Mouse (Mus musculus): ENCODE data around the gene Dppa3. TPM values are rescaled to one million over a fixed set of nuclear protein-coding genes. Genes with fewer than 3 reads are reported as not detected.
A peak's percentile ranks its signal among the peaks of the same experiment; 100 is the strongest.

The Dppa3 gene
- total RNA-seq, 2 experiments from 2014 or later: not detected

- intact Hi-C loops (cut with DNase I): no loop called here
- no peak for DNase-seq
Observed at GRCm38 (mm10) chr6:122663596-122664206, 37.5 kb downstream of the Dppa3 start.

- intact Hi-C loops (cut with DNase I): no loop called here
- DNase-seq: peak; percentile 16 to 26
Observed at GRCm38 (mm10) chr6:122665866-122666265, 39.7 kb downstream of the Dppa3 start.

GRCm38 (mm10) chr6:122667715-122668114 is 41.5 kb downstream of the Dppa3 start:
- intact Hi-C loops (cut with DNase I): no loop called here
- DNase-seq: no peak

- intact Hi-C loops (cut with DNase I): loop anchor here (1.0 kb wide), 2 partner anchors 51 to 117 kb away; no protein-coding TSS in a partner anchor
- DNase-seq: no peak
Observed at GRCm38 (mm10) chr6:122668823-122669222, 42.6 kb downstream of the Dppa3 start.

- intact Hi-C loops (cut with DNase I): loop anchor here (1.0 to 5.0 kb wide), 3 partner anchors 51 to 198 kb away; no protein-coding TSS in a partner anchor
- peak; percentile 89 to 94 for DNase-seq
Observed at GRCm38 (mm10) chr6:122669406-122670200, 43.4 kb downstream of the Dppa3 start.

GRCm38 (mm10) chr6:122670201-122670551 is 44.0 kb downstream of the Dppa3 start:
- no peak for DNase-seq
- intact Hi-C loops (cut with DNase I): loop anchor here (5.0 kb wide), 1 partner anchor 197 kb away; no protein-coding TSS in a partner anchor

- DNase-seq: no peak
- intact Hi-C loops (cut with DNase I): loop anchor here (5.0 kb wide), 1 partner anchor 196 kb away; no protein-coding TSS in a partner anchor
Observed at GRCm38 (mm10) chr6:122670841-122671240, 44.6 kb downstream of the Dppa3 start.

GRCm38 (mm10) chr6:122672746-122673145 is 46.5 kb downstream of the Dppa3 start:
- intact Hi-C loops (cut with DNase I): loop anchor here (5.0 kb wide), 1 partner anchor 195 kb away; no protein-coding TSS in a partner anchor
- no peak for DNase-seq

Other genes with a start within 250 kb of the Dppa3 start
- gene Rimklb, start 127.6 kb upstream of the Dppa3 start, total RNA-seq (2021): under 1 TPM in 1 of 2 experiments, not detected in 1; 0.45 TPM
- 100 to 1,000 TPM in 1 of 2 experiments, 10 to 100 TPM in 1; 93.3 to 120 TPM for gene Mfap5, start 120.6 kb upstream of the Dppa3 start, total RNA-seq (2021)
- gene Aicda, start 72.6 kb upstream of the Dppa3 start, total RNA-seq (2021): not detected
- gene Apobec1, start 24.0 kb upstream of the Dppa3 start, total RNA-seq (2021): 1 to 10 TPM; 6.4 to 6.9 TPM
- gene Gdf3, start 16.3 kb upstream of the Dppa3 start, total RNA-seq (2021): not detected
- gene Nanog, start 81.1 kb downstream of the Dppa3 start, total RNA-seq (2021): not detected
- 1 to 10 TPM; 2.1 to 2.5 TPM for gene Slc2a3, start 175.2 kb downstream of the Dppa3 start, total RNA-seq (2021)
- 10 to 100 TPM; 28.5 to 32.8 TPM for gene Foxj2, start 193.5 kb downstream of the Dppa3 start, total RNA-seq (2021)
- gene C3ar1, start 229.8 kb downstream of the Dppa3 start, total RNA-seq (2021): 1 to 10 TPM; 2.9 to 3.2 TPM
- 10 to 100 TPM; 27.7 to 32.0 TPM for gene Necap1, start 248.1 kb downstream of the Dppa3 start, total RNA-seq (2021)